Mouse (Mus musculus) MEL-GATA-1-ER (cell line): ENCODE data around the gene Npl.
A peak's percentile ranks its signal among the peaks of the same experiment; 100 is the strongest.
"Not testable (repeated sequence)": the region's sequence is repeated elsewhere in the genome, so short reads cannot be mapped to it uniquely, and the experiment has no call there.

ENCODE experiments used
- DNase-seq: peaks from one replicate; pipeline ENCODE4 v3.0.0-alpha.2; 2012; ENCODE audit warnings: low read depth; ENCODE audit errors: extremely low read depth

The Npl gene

GRCm38 (mm10) chr1:153489132-153489531, 60.7 kb downstream of the Npl start:
- no peak for DNase-seq

GRCm38 (mm10) chr1:153487500-153487879, 62.4 kb downstream of the Npl start, which contains the start of gene Dhx9:
Gene Dhx9 (minus strand): TSS chr1:153487660.
- DNase-seq: peak; percentile 77

GRCm38 (mm10) chr1:153486767-153487499, 62.9 kb downstream of the Npl start:
- peak; percentile 47 for DNase-seq

DNA sequence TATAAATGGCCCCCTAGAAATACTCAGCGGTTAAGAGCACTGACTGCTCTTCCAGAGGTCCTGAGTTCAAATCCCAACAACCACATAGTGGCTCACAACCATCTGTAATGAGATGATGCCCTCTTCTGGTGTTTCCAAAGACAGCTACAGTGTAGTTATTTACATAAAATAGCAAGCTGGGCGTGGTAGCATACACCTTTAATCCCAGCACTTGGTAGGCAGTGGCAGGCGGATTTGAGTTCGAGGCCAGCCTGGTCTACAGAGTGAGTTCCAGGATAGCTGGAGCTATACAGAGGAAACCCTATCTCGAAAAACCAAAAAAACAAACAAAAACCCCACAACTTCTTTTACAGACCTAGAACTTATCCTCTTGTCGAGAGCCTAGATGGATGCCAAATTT, 63.7 kb downstream of the Npl start:
- not testable (repeated sequence) for DNase-seq

DNA sequence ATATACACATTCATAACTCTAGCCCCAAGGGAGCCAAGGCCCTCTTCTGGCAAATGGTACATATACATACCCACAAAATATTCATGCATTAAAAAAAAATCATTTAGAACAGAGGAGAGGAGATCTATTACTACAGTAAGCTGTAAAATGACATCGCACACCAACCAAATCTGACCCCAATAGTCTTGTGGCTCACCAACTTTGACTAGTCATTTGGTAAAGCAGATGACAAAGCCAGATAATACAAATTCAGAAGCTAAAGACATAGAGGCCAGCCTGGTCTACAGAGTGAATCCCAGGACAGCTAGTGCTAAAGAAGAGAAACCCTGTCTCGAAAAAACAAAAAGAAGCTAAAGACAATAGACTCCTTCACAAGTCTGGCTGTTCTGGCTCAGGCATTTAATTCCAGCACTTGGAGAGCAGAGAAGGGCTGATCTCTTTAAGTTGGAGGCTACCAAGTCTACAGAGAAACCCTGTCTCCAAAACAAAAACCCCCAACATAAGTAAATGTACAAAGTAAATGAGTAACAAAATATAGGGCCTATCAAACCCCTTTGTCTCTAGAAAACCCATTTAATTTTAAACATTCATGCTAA, 64.5 kb downstream of the Npl start:
- DNase-seq: no peak

GRCm38 (mm10) chr1:153481025-153481412, 68.8 kb downstream of the Npl start:
- DNase-seq: no peak

DNA sequence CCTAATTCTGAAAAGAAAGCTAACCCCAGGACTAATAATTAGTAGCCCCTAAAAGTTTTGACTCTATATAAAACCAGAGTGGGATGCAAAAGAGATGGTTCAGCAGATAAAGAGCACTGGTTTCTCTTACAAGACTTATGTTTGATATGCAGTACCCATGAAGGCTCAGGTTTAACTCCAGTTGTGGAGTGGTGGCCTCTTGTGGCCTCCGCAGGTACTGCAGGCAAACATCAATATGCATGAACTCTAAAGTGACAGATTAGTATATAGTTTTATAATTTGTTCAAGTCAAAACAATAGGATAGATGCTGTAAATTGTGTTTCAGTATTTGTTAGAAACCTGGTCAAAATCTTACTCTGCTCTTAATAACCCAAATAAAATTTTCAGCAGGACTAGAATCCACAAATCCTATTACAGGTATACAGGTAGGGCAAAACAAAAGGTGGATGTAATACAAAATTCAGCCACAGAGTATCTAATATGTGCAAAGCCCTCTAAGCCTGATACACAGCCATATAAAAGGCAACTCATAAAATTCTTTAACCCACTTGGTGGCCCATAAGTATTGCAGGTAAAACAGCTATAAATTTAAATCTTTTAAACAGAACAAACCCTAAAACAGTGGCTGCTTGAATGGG, 69.3 kb downstream of the Npl start:
- peak; percentile 62 for DNase-seq

- no peak for DNase-seq
Observed at GRCm38 (mm10) chr1:153479296-153479695, 70.5 kb downstream of the Npl start.

- no peak for DNase-seq
Observed at GRCm38 (mm10) chr1:153461796-153462195, 88.0 kb downstream of the Npl start.

GRCm38 (mm10) chr1:153456137-153456536, 93.7 kb downstream of the Npl start:
- DNase-seq: no peak

GRCm38 (mm10) chr1:153453146-153453642, 96.7 kb downstream of the Npl start:
- DNase-seq: no peak
